Mouse (Mus musculus) layer of hippocampus, adult 2 months (tissue): ENCODE results near the gene Adprhl1. TPM values are rescaled to one million over a fixed set of nuclear protein-coding genes. Genes with fewer than 3 reads are reported as not detected.
A peak's percentile ranks its signal among the peaks of the same experiment; 100 is the strongest.

ENCODE experiments used
- DNase-seq, 2 experiments: peaks; one replicate each; pipeline ENCODE4 v3.0.0; 2022; ENCODE audit warnings: low spot score in 2 of 2
- H3K27ac ChIP-seq: fragments of 200-600 bp; 2 replicates; pipeline ENCODE4 v1.8.1; 2022
- H3K4me3 ChIP-seq: fragments of 200-600 bp; 2 replicates; pipeline ENCODE4 v1.8.1; 2022; ENCODE audit warnings: mild to moderate bottlenecking
- CTCF ChIP-seq: fragments of 200-600 bp; conservative IDR thresholded peaks from 2 replicates; pipeline ENCODE4 v1.8.1; 2022; ENCODE audit warnings: antibody characterized with exemption, mild to moderate bottlenecking, moderate library complexity
- long read RNA-seq, 2 experiments: library from polyadenylated mRNA; stranded (forward); transcript quantifications; one replicate each; pipeline ENCODE4 v2.0.0; 2021; ENCODE audit warnings: borderline mapping rate in 2 of 2
- total RNA-seq, 2 experiments: library from RNA; stranded (reverse); gene quantifications; 2 replicates each; pipeline ENCODE4 v1.2.3; 2021

The Adprhl1 gene
- total RNA-seq = 1 to 10 TPM in 1 of 2 experiments, under 1 TPM in 1; 0.67 to 1.1 TPM
- long read RNA-seq, experiment 1, partial matches to known transcripts = 0 of 2 reads
- long read RNA-seq, experiment 1, other reads (novel, unspliced or antisense) = 0 of 2 reads
- long read RNA-seq, experiment 2 = 0 reads

GRCm38 (mm10) chr8:13254019-13254418 is at the start of gene Adprhl1:
Gene Adprhl1 (minus strand): TSS chr8:13254162.
- Histone ChIP-seq H3K4me3 (no peak within 1 kb of the TSS), H3K27ac (no peak within 1 kb of the TSS)
- DNase-seq = peak; percentile 70 to 72
- peak; percentile 92 for TF ChIP-seq CTCF

GRCm38 (mm10) chr8:13301036-13301435 is 47.1 kb upstream of the Adprhl1 start:
- H3K4me3 ChIP-seq = no peak overlapping the region
- no peak for TF ChIP-seq CTCF
- no peak for DNase-seq
- no peak overlapping the region for H3K27ac ChIP-seq

GRCm38 (mm10) chr8:13299571-13299970 is 45.6 kb upstream of the Adprhl1 start:
- H3K27ac ChIP-seq = no peak overlapping the region
- H3K4me3 ChIP-seq = no peak overlapping the region
- DNase-seq = no peak
- no peak for TF ChIP-seq CTCF

- TF ChIP-seq CTCF = no peak
- no peak overlapping the region for H3K27ac ChIP-seq
- DNase-seq = no peak
- H3K4me3 ChIP-seq = no peak overlapping the region
These were observed 39.9 kb upstream of the Adprhl1 start for GRCm38 (mm10) chr8:13293677-13294470.

- no peak overlapping the region for H3K4me3 ChIP-seq
- TF ChIP-seq CTCF = peak; percentile 95
- peak; percentile 67 to 78 for DNase-seq
- H3K27ac ChIP-seq = no peak overlapping the region
These were observed 38.4 kb upstream of the Adprhl1 start for GRCm38 (mm10) chr8:13292364-13292763.

- no peak for DNase-seq
- no peak for TF ChIP-seq CTCF
- peak overlapping the region; percentile 90 for H3K4me3 ChIP-seq
- H3K27ac ChIP-seq = peak overlapping the region; percentile 100
These were observed 34.7 kb upstream of the Adprhl1 start for GRCm38 (mm10) chr8:13288646-13289045.

- Histone ChIP-seq H3K4me3 (peak within 1 kb of the TSS; percentile 90), H3K27ac (peak within 1 kb of the TSS; percentile 100)
- DNase-seq = peak; percentile 93 to 94
- no peak for TF ChIP-seq CTCF
These were observed 34.0 kb upstream of the Adprhl1 start, which contains the start of the genes Dcun1d2 and Tmco3 for GRCm38 (mm10) chr8:13287692-13288623. Gene Dcun1d2 (minus strand): TSS chr8:13288131. Gene Tmco3 (plus strand): TSS chr8:13288190.

- DNase-seq = peak; percentile 60 to 76
- H3K27ac ChIP-seq = peak overlapping the region; percentile 100
- TF ChIP-seq CTCF = no peak
- H3K4me3 ChIP-seq = peak overlapping the region; percentile 90
These were observed 33.3 kb upstream of the Adprhl1 start for GRCm38 (mm10) chr8:13287304-13287691.

- Histone ChIP-seq H3K4me3 (no peak overlapping the region), H3K27ac (no peak overlapping the region)
- no peak for DNase-seq
- peak; percentile 53 for TF ChIP-seq CTCF
These were observed 29.2 kb upstream of the Adprhl1 start for GRCm38 (mm10) chr8:13283200-13283599.

GRCm38 (mm10) chr8:13276941-13277447 is 23.0 kb upstream of the Adprhl1 start:
- no peak for DNase-seq
- TF ChIP-seq CTCF = no peak
- no peak overlapping the region for H3K27ac ChIP-seq
- no peak overlapping the region for H3K4me3 ChIP-seq

- no peak overlapping the region for H3K4me3 ChIP-seq
- TF ChIP-seq CTCF = no peak
- no peak for DNase-seq
- H3K27ac ChIP-seq = no peak overlapping the region
These were observed 18.9 kb upstream of the Adprhl1 start for GRCm38 (mm10) chr8:13272834-13273233.

GRCm38 (mm10) chr8:13267566-13267965 is 13.6 kb upstream of the Adprhl1 start:
- H3K4me3 ChIP-seq = no peak overlapping the region
- TF ChIP-seq CTCF = no peak
- DNase-seq = no peak
- H3K27ac ChIP-seq = no peak overlapping the region

- no peak for TF ChIP-seq CTCF
- no peak overlapping the region for H3K27ac ChIP-seq
- H3K4me3 ChIP-seq = no peak overlapping the region
- no peak for DNase-seq
These were observed 9.4 kb upstream of the Adprhl1 start for GRCm38 (mm10) chr8:13263376-13263775.
